Mouse (Mus musculus) heart, adult 2 months (tissue): ENCODE measurements around the gene Nckap1.

Source experiments
- EP300 ChIP-seq: fragments of 200-500 bp; IDR thresholded peaks from 2 replicates; pipeline ENCODE4 v1.6.1; 2011; ENCODE audit warnings: low read depth, low read length, control low read depth; ENCODE audit not compliant: insufficient read depth
- POLR2A ChIP-seq: fragments of 200-500 bp; IDR thresholded peaks from 2 replicates; pipeline ENCODE4 v1.6.1; 2011; ENCODE audit warnings: mild to moderate bottlenecking, low read depth, low read length, control low read depth; ENCODE audit not compliant: insufficient read depth

DNA sequence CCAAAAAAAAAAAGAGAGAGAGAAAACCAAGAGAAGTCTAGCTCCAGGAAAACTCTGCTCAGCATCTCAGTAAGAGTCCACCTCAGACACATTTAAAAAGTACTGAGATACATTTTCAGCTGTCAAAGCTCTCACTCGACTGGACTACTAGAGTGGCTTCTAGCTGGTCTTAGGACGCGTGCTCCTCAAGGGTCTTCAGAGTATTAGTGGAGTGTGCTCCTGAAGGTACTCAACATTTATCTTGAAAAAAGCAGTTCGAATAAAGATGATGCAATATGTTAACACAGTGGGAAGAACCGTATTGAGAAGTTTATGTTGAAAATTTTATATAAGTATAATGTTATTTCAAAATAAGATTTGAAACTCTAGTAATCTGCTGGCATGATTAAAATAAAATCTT, 20.4 kb downstream of the Nckap1 start:
- TF ChIP-seq POLR2A (no peak), EP300 (no peak)
